Mouse (Mus musculus) megakaryocyte, embryonic 14.5 days (primary cell): ENCODE measurements around the gene Mogs.

Source experiments
- FLI1 ChIP-seq: IDR thresholded peaks from 2 replicates; pipeline ENCODE4 v1.6.1; 2012; ENCODE audit warnings: low read length, inconsistent platforms, mixed read lengths
- GATA1 ChIP-seq: IDR thresholded peaks from 3 replicates; pipeline ENCODE4 v1.6.1; 2012; ENCODE audit warnings: mixed read lengths, low read length, inconsistent platforms, borderline replicate concordance

- TF ChIP-seq GATA1 (no peak), FLI1 (peak; percentile 50; the same call in 1 of the 2 replicates)
Measured at GRCm38 (mm10) chr6:83108762-83109668, 6.3 kb upstream of the Mogs start, which contains the start of gene Mrpl53.
